Mouse (Mus musculus): Measurements from ENCODE around the gene Ugt1a7c. TPM values are rescaled to one million over a fixed set of nuclear protein-coding genes. Genes with fewer than 3 reads are reported as not detected.

Gene Ugt1a7c
- polyA plus RNA-seq, 1 experiment from 2014 or later = 0.86 TPM

DNA sequence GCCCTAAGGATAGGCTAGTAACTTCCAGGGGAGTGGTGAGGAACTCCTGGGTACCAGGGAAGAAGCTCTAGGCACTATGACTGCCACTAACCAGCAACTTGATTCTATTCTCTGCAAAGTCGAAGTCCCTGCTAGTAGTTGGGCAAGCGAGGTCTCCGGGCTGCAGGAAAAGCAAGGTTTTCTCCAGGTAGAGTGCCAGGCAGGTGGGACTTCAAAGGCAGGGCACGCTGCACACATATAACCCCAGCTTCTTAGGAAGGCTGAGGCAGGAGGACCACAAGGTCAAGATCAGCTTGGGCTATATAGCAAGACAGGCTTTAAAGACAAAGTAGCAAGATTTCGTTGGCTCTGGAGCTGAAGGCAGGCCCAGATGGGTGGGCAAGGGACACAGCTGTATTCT is 168.9 kb downstream of the Ugt1a7c start:
- H3K4me2 ChIP-seq (replicated peaks) = no peak overlapping the region
- ATAC-seq = no peak
- 0 out of 2 replicates have a peak, but pooled peaks cover 5% of the 10 kb centered on the region for H3K9me3 ChIP-seq
- H3K27ac ChIP-seq = no peak overlapping the region
- 91% methylated on average over 5 of the region's 5 CpGs for WGBS
- H3K9ac ChIP-seq (replicated peaks) = no peak overlapping the region
- no peaks in the 10 kb centered on the region for H3K27me3 ChIP-seq
- H3K4me1 ChIP-seq (replicated peaks) = no peaks in the 10 kb centered on the region
- H3K4me3 ChIP-seq (replicated peaks) = no peak overlapping the region
- H3K36me3 ChIP-seq = peaks cover 98% of the 10 kb centered on the region

DNA sequence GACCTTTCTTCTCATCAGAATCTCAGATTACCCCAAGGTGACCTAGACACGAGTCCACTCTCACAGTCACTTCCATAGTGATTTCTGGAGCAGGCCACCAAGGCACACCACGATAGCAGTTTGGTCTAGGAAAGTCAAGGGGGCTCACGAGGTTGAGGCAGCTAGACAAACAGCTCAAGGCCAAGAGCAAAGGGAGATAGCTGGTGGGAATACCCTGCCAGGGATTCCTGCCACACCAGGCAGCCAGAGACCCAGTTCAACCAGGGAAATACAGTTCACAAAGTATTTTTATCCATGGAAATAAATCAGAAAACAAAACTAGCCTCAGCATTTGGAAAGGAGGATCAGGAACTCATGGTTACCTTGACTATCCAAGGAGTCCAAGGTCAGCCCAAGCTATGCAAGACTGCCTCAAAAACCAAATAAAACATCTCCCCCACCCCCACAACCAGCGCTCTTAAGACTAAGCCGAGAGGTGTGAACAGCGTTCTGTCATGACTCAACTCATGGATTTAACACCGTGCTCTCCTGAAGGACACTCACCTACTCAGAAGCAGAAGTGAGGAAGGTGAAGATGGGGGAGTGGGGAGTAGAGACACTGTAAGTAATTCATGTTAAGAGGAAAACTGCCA is 169.5 kb downstream of the Ugt1a7c start:
- Histone ChIP-seq H3K9ac (replicated peaks) (no peak overlapping the region), H3K36me3 (peaks cover 100% of the 10 kb centered on the region), H3K4me3 (replicated peaks) (no peak overlapping the region), H3K4me2 (replicated peaks) (no peak overlapping the region), H3K27ac (no peak overlapping the region), H3K4me1 (replicated peaks) (no peaks in the 10 kb centered on the region), H3K27me3 (no peaks in the 10 kb centered on the region), H3K9me3 (0 out of 2 replicates have a peak, but pooled peaks cover 2% of the 10 kb centered on the region)
- ATAC-seq = no peak
- 90% methylated on average over 7 of the region's 7 CpGs for WGBS

DNA sequence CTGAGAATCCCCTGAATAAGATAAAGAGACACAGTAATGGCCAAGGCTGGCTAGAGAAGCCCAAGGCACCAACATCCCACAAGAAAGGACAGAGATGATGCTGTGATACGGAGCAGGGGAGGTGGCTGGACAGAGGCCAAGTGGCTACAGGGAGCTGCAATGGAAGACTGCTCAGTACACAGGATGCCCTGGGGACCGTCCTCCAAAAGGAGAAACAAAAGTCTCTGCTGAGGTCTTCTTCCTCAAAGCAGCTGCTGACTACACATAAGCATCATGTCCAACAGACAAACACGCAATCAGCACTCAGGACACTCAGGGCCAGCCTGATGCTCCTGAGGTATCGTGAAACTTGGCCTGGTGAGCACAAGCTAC is 170.0 kb downstream of the Ugt1a7c start:
- ATAC-seq = no peak
- Histone ChIP-seq H3K4me1 (replicated peaks) (no peaks in the 10 kb centered on the region), H3K36me3 (peaks cover 100% of the 10 kb centered on the region), H3K9ac (replicated peaks) (no peak overlapping the region), H3K27ac (no peak overlapping the region), H3K4me3 (replicated peaks) (no peak overlapping the region), H3K27me3 (no peaks in the 10 kb centered on the region), H3K4me2 (replicated peaks) (no peak overlapping the region), H3K9me3 (no peaks in the 10 kb centered on the region)
- 78% methylated on average over 4 of the region's 4 CpGs for WGBS

DNA sequence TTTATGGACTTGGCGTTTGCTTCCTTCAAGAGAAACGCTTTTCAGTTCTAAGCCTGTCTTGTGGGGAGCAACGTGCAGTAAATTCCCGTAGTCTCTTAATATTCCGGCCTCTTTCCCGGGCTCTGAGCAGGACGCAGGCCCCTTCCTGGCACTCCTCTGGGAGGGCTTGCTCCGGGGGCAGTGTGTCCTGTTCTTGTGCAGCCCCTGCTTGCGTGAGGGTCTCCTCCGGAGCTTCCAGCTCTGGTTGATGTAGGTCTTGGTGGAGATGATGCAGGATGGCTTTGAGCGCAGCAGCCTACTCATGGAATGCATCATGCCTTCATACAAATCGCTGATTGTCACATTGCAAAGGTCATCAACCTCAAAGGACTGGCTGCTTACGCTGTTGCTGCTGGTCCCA is 171.3 kb downstream of the Ugt1a7c start:
- Histone ChIP-seq H3K27ac (no peak overlapping the region), H3K4me2 (replicated peaks) (no peak overlapping the region), H3K4me1 (replicated peaks) (no peaks in the 10 kb centered on the region), H3K9me3 (no peaks in the 10 kb centered on the region), H3K27me3 (no peaks in the 10 kb centered on the region), H3K4me3 (replicated peaks) (no peak overlapping the region), H3K9ac (replicated peaks) (no peak overlapping the region), H3K36me3 (peaks cover 90% of the 10 kb centered on the region)
- ATAC-seq = no peak
- WGBS = 89% methylated on average over 13 of the region's 13 CpGs

DNA sequence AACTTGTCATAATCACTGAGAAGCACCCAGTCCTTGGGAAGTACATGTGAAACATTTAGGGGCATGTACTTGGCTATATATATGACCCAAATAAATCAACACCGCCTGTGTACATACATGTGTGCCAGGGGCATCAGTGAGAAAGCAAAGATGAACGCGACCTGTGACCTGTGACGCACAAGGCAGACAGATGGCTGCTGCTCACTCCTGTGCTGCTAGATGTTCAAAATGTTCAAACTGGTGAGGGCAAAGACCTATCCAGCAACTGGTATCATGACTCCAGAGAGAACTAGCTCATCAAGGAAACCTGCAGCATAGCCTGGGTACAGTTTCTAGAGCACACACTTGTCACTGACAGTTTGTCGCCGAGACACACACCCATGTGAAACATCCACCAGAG is 172.6 kb downstream of the Ugt1a7c start:
- no peaks in the 10 kb centered on the region for H3K4me1 ChIP-seq (replicated peaks)
- H3K4me3 ChIP-seq (replicated peaks) = no peak overlapping the region
- no peak; the same call in 1 of the 2 replicates for ATAC-seq
- peaks cover 87% of the 10 kb centered on the region for H3K36me3 ChIP-seq
- no peaks in the 10 kb centered on the region for H3K9me3 ChIP-seq
- no peaks in the 10 kb centered on the region for H3K27me3 ChIP-seq
- no peak overlapping the region for H3K27ac ChIP-seq
- H3K4me2 ChIP-seq (replicated peaks) = no peak overlapping the region
- WGBS = 94% methylated on average over 6 of the region's 6 CpGs
- H3K9ac ChIP-seq (replicated peaks) = no peak overlapping the region

DNA sequence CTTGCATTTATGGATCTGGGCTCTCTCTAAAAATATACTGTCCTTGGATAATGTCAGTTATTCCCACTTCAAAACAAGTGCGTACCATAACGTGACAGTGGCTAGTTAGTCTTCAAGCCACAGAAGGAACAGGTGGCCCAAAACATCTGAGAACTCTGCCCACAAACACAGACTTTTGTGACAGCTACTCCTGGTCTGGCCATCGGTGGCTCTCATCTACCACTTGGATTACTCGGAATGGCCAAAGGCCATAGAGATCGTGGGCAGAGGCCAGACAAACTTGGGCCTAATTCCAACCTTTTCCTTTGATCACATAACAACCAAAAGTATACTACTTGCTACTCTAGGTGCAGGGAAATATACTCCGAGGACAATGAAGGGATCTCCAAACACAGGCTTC is 173.2 kb downstream of the Ugt1a7c start:
- no peak overlapping the region for H3K4me2 ChIP-seq (replicated peaks)
- no peaks in the 10 kb centered on the region for H3K4me1 ChIP-seq (replicated peaks)
- H3K4me3 ChIP-seq (replicated peaks) = no peak overlapping the region
- H3K9me3 ChIP-seq = no peaks in the 10 kb centered on the region
- ATAC-seq = no peak
- H3K9ac ChIP-seq (replicated peaks) = no peak overlapping the region
- no peaks in the 10 kb centered on the region for H3K27me3 ChIP-seq
- H3K27ac ChIP-seq = no peak overlapping the region
- WGBS = 89% methylated on average over 6 of the region's 6 CpGs
- peaks cover 86% of the 10 kb centered on the region for H3K36me3 ChIP-seq

Other genes with a start within 250 kb of the Ugt1a7c start
- gene Dgkd, start 241.8 kb upstream of the Ugt1a7c start, polyA plus RNA-seq (2015; fragmentation: Nextera tagmentation; extraction: Ambion mirVana) = 41.2 and 43.7 TPM in 2 replicates
- 27.3 and 28.4 TPM in 2 replicates for gene Usp40, start 86.5 kb upstream of the Ugt1a7c start, polyA plus RNA-seq (2015; fragmentation: Nextera tagmentation; extraction: Ambion mirVana)
- gene Ugt1a10, start 39.7 kb upstream of the Ugt1a7c start, polyA plus RNA-seq (2015; fragmentation: Nextera tagmentation; extraction: Ambion mirVana) = not detected in 2 replicates
- gene Ugt1a9, start 24.3 kb upstream of the Ugt1a7c start, polyA plus RNA-seq (2015; fragmentation: Nextera tagmentation; extraction: Ambion mirVana) = not detected in 2 replicates
- not detected in 2 replicates for gene Ugt1a8, start 7.2 kb upstream of the Ugt1a7c start, polyA plus RNA-seq (2015; fragmentation: Nextera tagmentation; extraction: Ambion mirVana)
- gene Ugt1a6b, start 8.2 kb downstream of the Ugt1a7c start, polyA plus RNA-seq (2015; fragmentation: Nextera tagmentation; extraction: Ambion mirVana) = 0.09 and 0.20 TPM in 2 replicates
- 0.90 and 1.0 TPM in 2 replicates for gene Ugt1a6a, start 39.7 kb downstream of the Ugt1a7c start, polyA plus RNA-seq (2015; fragmentation: Nextera tagmentation; extraction: Ambion mirVana)
- gene Ugt1a5, start 71.0 kb downstream of the Ugt1a7c start, polyA plus RNA-seq (2015; fragmentation: Nextera tagmentation; extraction: Ambion mirVana) = not detected in 2 replicates
- gene Ugt1a2, start 105.5 kb downstream of the Ugt1a7c start, polyA plus RNA-seq (2015; fragmentation: Nextera tagmentation; extraction: Ambion mirVana) = 0.09 TPM in 1 of 2 replicates, not detected in the other
- 13.9 and 16.2 TPM in 2 replicates for gene Dnajb3, start 110.7 kb downstream of the Ugt1a7c start, polyA plus RNA-seq (2015; fragmentation: Nextera tagmentation; extraction: Ambion mirVana)
- not detected in 2 replicates for gene Ugt1a1, start 116.9 kb downstream of the Ugt1a7c start, polyA plus RNA-seq (2015; fragmentation: Nextera tagmentation; extraction: Ambion mirVana)
- 0.68 and 1.0 TPM in 2 replicates for gene Mroh2a, start 131.9 kb downstream of the Ugt1a7c start, polyA plus RNA-seq (2015; fragmentation: Nextera tagmentation; extraction: Ambion mirVana)
- 107 and 110 TPM in 2 replicates for gene Hjurp, start 182.6 kb downstream of the Ugt1a7c start, polyA plus RNA-seq (2015; fragmentation: Nextera tagmentation; extraction: Ambion mirVana)
- 0.04 TPM in 1 of 2 replicates, not detected in the other for gene Trpm8, start 182.6 kb downstream of the Ugt1a7c start, polyA plus RNA-seq (2015; fragmentation: Nextera tagmentation; extraction: Ambion mirVana)